Mouse (Mus musculus) liver, embryonic 11.5 days (tissue): ENCODE data around the gene Aatk. TPM values are rescaled to one million over a fixed set of nuclear protein-coding genes. Genes with fewer than 3 reads are reported as not detected.

Source experiments
- ATAC-seq: fragments of 200-750 bp; cut with Nextera tagmentation; replicated peaks from 2 replicates; pipeline ENCODE4 v1.8.0; 2017; ENCODE audit warnings: moderate number of reproducible peaks, mild to moderate bottlenecking, moderate TSS enrichment, moderate library complexity; ENCODE audit not compliant: low FRiP score
- DNase-seq: peaks from one replicate; pipeline ENCODE4 v3.0.0-alpha.2; 2017; ENCODE audit warnings: low spot score
- H3K27ac ChIP-seq: fragments of 300-500 bp; sonication (generic); 2 replicates; pipeline ENCODE4 v1.5.1; 2014; ENCODE audit warnings: mild to moderate bottlenecking, low read depth, low read length, control low read depth
- H3K27me3 ChIP-seq: fragments of 300-500 bp; sonication (generic); replicated peaks from 2 replicates; pipeline ENCODE4 v1.6.1; 2014; ENCODE audit warnings: low read length, mixed read lengths; ENCODE audit not compliant: control insufficient read depth, insufficient read depth
- H3K36me3 ChIP-seq: fragments of 300-500 bp; sonication (generic); 2 replicates; pipeline ENCODE4 v1.6.1; 2014; ENCODE audit warnings: mild to moderate bottlenecking, low read length, moderate library complexity, mixed read lengths; ENCODE audit not compliant: control insufficient read depth, insufficient read depth
- H3K4me1 ChIP-seq: fragments of 300-500 bp; sonication (generic); replicated peaks from 2 replicates; pipeline ENCODE4 v1.6.1; 2014; ENCODE audit warnings: low read length, mixed read lengths; ENCODE audit not compliant: control insufficient read depth, insufficient read depth
- H3K4me2 ChIP-seq: fragments of 300-500 bp; sonication (generic); 2 replicates; pipeline ENCODE4 v1.6.1; 2014; ENCODE audit warnings: mild to moderate bottlenecking, control low read depth, moderate library complexity
- H3K4me3 ChIP-seq: fragments of 300-500 bp; sonication (generic); 2 replicates; pipeline ENCODE4 v1.5.1; 2014; ENCODE audit warnings: low read depth, low read length, control low read depth
- H3K9ac ChIP-seq: fragments of 300-500 bp; sonication (generic); 2 replicates; pipeline ENCODE4 v1.6.1; 2014; ENCODE audit warnings: low read depth, low read length, control low read depth
- H3K9me3 ChIP-seq: fragments of 300-500 bp; sonication (generic); 2 replicates; pipeline ENCODE4 v1.6.1; 2016; ENCODE audit warnings: low read length, inconsistent platforms, mixed read lengths; ENCODE audit not compliant: control insufficient read depth
- WGBS: fragments of 180-500 bp; shearing (Covaris S2); extraction: QIAGEN DNeasy Blood & Tissue Kit; methylation state at CpG from one replicate; pipeline ENCODE4 v1.1.7; 2014; 5-methylcytosine and 5-hydroxymethylcytosine counted together
- microRNA counts: library from miRNA; unstranded; fragments of <30 nt; microRNA quantifications from one replicate; lab custom pipeline; 2015
- microRNA-seq: library from miRNA; unstranded; fragments of <30 nt; microRNA quantifications from one replicate; pipeline ENCODE4, GENCODE M21; 2017; ENCODE audit warnings: borderline number of aligned reads
- polyA plus RNA-seq: library from polyadenylated mRNA; unstranded; fragments of >200 nt; fragmentation: Nextera tagmentation; extraction: Ambion mirVana; gene quantifications from 2 replicates; pipeline ENCODE4 v1.2.1, GENCODE M21; 2014

The Aatk gene
- polyA plus RNA-seq, 1 experiment from 2014 or later: 0.86 TPM

DNA sequence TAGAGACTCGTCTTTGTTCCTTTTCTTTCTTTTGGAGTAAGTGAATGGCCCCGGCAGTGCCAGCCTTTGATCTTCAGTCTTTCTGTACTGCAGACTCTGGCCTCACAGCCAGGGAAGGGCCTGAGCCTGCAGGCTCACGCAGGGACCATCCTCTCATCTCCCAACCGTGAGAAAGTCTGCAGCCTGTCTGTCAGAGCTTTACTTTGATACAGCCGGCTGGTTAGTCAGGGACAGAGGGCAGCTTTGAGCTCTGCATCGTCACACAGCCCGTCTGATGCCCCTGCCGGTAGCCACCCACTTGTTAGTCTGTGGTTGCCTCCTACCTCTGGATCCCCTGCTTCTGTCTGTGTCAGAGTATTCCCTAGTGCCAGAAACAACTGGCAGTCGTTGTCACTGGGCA lies 81.9 kb downstream of the Aatk start:
- Histone ChIP-seq H3K9me3 (no peaks in the 10 kb centered on the region), H3K9ac (no peak overlapping the region), H3K27ac (no peak overlapping the region), H3K36me3 (no peaks in the 10 kb centered on the region), H3K27me3 (no peaks in the 10 kb centered on the region), H3K4me1 (no peaks in the 10 kb centered on the region), H3K4me3 (no peak overlapping the region), H3K4me2 (no peak overlapping the region)
- DNase-seq (no peak), ATAC-seq (no peak)
- 54% methylated on average over 9 of the region's 9 CpGs for WGBS

DNA sequence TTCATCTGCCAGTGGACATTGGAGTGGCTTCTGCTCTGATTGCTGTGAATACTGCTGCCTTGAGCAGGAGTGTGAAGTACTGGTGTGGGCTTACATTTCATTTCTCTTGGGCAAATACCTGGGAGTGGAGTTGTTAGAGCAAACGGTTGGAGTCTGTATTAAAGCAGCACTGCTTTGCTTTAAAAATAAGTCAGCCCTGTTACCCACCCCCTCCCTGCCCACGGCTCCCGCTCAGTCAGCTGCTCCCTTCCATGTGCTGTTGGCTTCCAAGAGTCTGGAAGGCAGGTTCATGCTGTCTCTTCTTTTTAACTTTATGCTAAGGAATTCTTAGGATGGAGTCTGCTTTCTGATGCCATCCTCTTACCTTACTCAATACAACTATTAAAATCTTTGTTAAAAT lies 85.5 kb downstream of the Aatk start:
- Histone ChIP-seq H3K9ac (no peak overlapping the region), H3K4me3 (no peak overlapping the region), H3K4me2 (no peak overlapping the region), H3K9me3 (no peaks in the 10 kb centered on the region), H3K27ac (no peak overlapping the region), H3K4me1 (0 out of 2 replicates have a peak, but pooled peaks cover 2% of the 10 kb centered on the region), H3K27me3 (no peaks in the 10 kb centered on the region), H3K36me3 (0 out of 2 replicates have a peak, but pooled peaks cover 2% of the 10 kb centered on the region)
- 84% methylated on average over 3 of the region's 3 CpGs for WGBS
- ATAC-seq: no peak
- no peak for DNase-seq

DNA sequence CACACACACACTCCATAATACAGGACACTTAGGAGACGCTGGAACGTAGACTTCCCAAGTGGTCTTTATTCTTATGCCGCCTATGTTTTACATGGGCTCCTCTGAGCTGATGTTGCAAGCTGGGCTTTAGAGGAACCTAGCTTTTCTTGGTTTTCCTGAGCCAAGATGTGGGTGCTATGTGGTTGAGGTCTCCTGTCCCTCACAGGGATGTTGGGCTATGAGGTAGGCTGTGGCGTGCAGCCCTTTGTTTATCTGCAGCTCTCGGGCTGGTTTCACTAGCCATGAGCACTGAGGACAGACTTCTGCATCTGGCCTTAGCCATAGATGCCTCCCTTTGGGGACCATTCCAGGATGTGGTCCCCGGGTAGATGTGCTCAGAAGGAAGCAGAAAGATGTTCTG lies 86.3 kb downstream of the Aatk start:
- 76% methylated on average over 6 of the region's 6 CpGs for WGBS
- ATAC-seq (no peak), DNase-seq (no peak)
- Histone ChIP-seq H3K9me3 (no peaks in the 10 kb centered on the region), H3K27me3 (no peaks in the 10 kb centered on the region), H3K27ac (no peak overlapping the region), H3K4me2 (no peak overlapping the region), H3K4me1 (peaks cover 7% of the 10 kb centered on the region; the same call in 1 of the 2 replicates), H3K9ac (no peak overlapping the region), H3K36me3 (0 out of 2 replicates have a peak, but pooled peaks cover 2% of the 10 kb centered on the region), H3K4me3 (no peak overlapping the region)

DNA sequence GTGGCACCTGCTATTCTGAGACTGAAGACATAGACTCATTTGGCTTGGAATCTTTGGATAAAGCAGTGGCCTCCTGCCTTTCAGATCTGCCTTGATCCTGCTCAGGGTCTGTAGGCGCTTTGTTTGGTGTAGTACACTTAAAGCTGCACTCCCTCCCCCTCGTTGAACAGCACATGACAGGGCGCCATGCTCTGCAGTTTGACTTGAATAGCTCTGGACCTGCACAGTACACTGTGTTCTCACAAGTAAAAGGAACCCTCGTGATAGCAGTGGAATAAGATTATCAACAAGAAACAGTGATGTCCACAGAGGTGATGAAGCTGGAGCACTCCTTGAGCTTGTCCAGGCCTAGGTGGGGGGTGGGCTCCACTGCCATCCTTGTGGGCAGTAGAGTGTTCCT lies 87.3 kb downstream of the Aatk start:
- DNase-seq: no peak
- WGBS: 76% methylated on average over 4 of the region's 4 CpGs

DNA sequence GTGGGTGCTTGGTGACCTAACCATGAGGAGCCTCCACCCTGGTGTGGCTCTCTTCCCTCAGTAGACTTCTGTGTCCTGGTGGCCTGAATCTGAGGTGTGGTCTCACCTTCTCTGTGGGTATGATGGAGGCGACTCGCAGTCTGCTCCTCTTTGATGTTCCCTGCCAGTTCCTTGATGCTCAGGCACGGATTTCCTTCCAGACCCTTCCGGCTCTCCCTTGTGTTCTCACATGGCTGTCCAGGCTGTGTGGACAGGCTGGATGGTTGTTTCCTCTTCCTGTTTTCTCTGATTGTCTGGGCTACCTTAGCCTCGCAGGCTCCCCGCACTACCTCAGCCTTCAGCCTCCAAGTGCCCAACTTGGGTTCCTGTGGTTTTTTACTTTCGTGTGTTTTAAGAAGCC lies 88.1 kb downstream of the Aatk start:
- H3K4me1 ChIP-seq: peaks cover 23% of the 10 kb centered on the region
- no peaks in the 10 kb centered on the region for H3K27me3 ChIP-seq
- no peak overlapping the region for H3K9ac ChIP-seq
- H3K4me3 ChIP-seq: no peak overlapping the region
- no peaks in the 10 kb centered on the region for H3K9me3 ChIP-seq
- H3K27ac ChIP-seq: no peak overlapping the region
- ATAC-seq: no peak
- H3K36me3 ChIP-seq: 0 out of 2 replicates have a peak, but pooled peaks cover 2% of the 10 kb centered on the region
- no peak for DNase-seq
- WGBS: 67% methylated on average over 7 of the region's 7 CpGs
- H3K4me2 ChIP-seq: no peak overlapping the region

More for the DNA sequence above, 87.3 kb downstream of the Aatk start:
- Histone ChIP-seq H3K27ac (no peak overlapping the region), H3K27me3 (no peaks in the 10 kb centered on the region), H3K4me1 (peaks cover 16% of the 10 kb centered on the region), H3K4me2 (no peak overlapping the region), H3K9ac (no peak overlapping the region), H3K36me3 (0 out of 2 replicates have a peak, but pooled peaks cover 2% of the 10 kb centered on the region), H3K4me3 (no peak overlapping the region), H3K9me3 (no peaks in the 10 kb centered on the region)
- ATAC-seq: no peak

MicroRNA genes within 50 kb of the gene (microRNA counts, 519-probe panel; counts per million panel counts)
- microRNA mmu-miR-338-3p (lab: Ali Mortazavi, UCI) (not detected), microRNA mmu-miR-338-5p (lab: Ali Mortazavi, UCI) (not detected)

Small RNA genes within 50 kb of the gene (microRNA-seq; reads per million reads assigned to microRNA genes)
- not detected for gene Gm25948
- not detected for gene Mir3065
- not detected for gene Mir338

Other genes starting within 250 kb of the Aatk start
- gene Chmp6, start 133.7 kb downstream of the Aatk start, polyA plus RNA-seq: 70.1 and 77.2 TPM in 2 replicates
- 9.7 and 10.2 TPM in 2 replicates for gene Baiap2, start 104.4 kb downstream of the Aatk start, polyA plus RNA-seq
- gene Cep131, start 39.7 kb upstream of the Aatk start, polyA plus RNA-seq: 17.4 and 19.2 TPM in 2 replicates
- gene Tepsin, start 51.6 kb upstream of the Aatk start, polyA plus RNA-seq: 16.4 and 19.5 TPM in 2 replicates
- 87.5 and 102 TPM in 2 replicates for gene Ndufaf8, start 51.8 kb upstream of the Aatk start, polyA plus RNA-seq
- 59.4 and 64.5 TPM in 2 replicates for gene Slc38a10, start 104.2 kb upstream of the Aatk start, polyA plus RNA-seq
- gene Bahcc1, start 185.8 kb upstream of the Aatk start, polyA plus RNA-seq: 6.7 and 8.8 TPM in 2 replicates